Mouse (Mus musculus) liver, embryonic 12.5 days (tissue): ENCODE data around the gene Rabif. TPM values are rescaled to one million over a fixed set of nuclear protein-coding genes. Genes with fewer than 3 reads are reported as not detected.

Experiments used
- ATAC-seq: fragments of 200-750 bp; cut with Nextera tagmentation; 2 replicates; pipeline ENCODE4 v1.8.0; 2017; ENCODE audit warnings: moderate number of reproducible peaks, mild to moderate bottlenecking, moderate library complexity
- H3K27ac ChIP-seq: fragments of 300-500 bp; sonication (generic); 2 replicates; pipeline ENCODE4 v1.5.1; 2016; ENCODE audit warnings: mild to moderate bottlenecking
- H3K27me3 ChIP-seq: fragments of 300-500 bp; sonication (generic); replicated peaks from 2 replicates; pipeline ENCODE4 v1.6.1; 2016; ENCODE audit warnings: mild to moderate bottlenecking, moderate library complexity
- H3K36me3 ChIP-seq: fragments of 300-500 bp; sonication (generic); 2 replicates; pipeline ENCODE4 v1.6.1; 2016; ENCODE audit warnings: mild to moderate bottlenecking, moderate library complexity
- H3K4me1 ChIP-seq: fragments of 300-500 bp; sonication (generic); 2 replicates; pipeline ENCODE4 v1.6.1; 2016
- H3K4me2 ChIP-seq: fragments of 300-500 bp; sonication (generic); 2 replicates; pipeline ENCODE4 v1.6.1; 2016; ENCODE audit warnings: mild to moderate bottlenecking, moderate library complexity
- H3K4me3 ChIP-seq: fragments of 300-500 bp; sonication (generic); 2 replicates; pipeline ENCODE4 v1.5.1; 2016; ENCODE audit warnings: mild to moderate bottlenecking, moderate library complexity
- H3K9ac ChIP-seq: fragments of 300-500 bp; sonication (generic); 2 replicates; pipeline ENCODE4 v1.6.1; 2016; ENCODE audit warnings: mild to moderate bottlenecking, moderate library complexity
- H3K9me3 ChIP-seq: fragments of 300-500 bp; sonication (generic); replicated peaks from 2 replicates; pipeline ENCODE4 v1.6.1; 2016; ENCODE audit warnings: mild to moderate bottlenecking, moderate library complexity
- WGBS: fragments of 180-500 bp; shearing (Covaris S2); methylation state at CpG from one replicate; pipeline ENCODE4 v1.1.7; 2016; ENCODE audit not compliant: insufficient replicate concordance; 5-methylcytosine and 5-hydroxymethylcytosine counted together
- polyA plus RNA-seq: library from polyadenylated mRNA; unstranded; fragments of >200 nt; fragmentation: Nextera tagmentation; extraction: Ambion mirVana; gene quantifications from 2 replicates; pipeline ENCODE4 v1.2.1, GENCODE M21; 2016

The Rabif gene
- polyA plus RNA-seq, 1 experiment from 2014 or later, result 24.2 TPM

DNA sequence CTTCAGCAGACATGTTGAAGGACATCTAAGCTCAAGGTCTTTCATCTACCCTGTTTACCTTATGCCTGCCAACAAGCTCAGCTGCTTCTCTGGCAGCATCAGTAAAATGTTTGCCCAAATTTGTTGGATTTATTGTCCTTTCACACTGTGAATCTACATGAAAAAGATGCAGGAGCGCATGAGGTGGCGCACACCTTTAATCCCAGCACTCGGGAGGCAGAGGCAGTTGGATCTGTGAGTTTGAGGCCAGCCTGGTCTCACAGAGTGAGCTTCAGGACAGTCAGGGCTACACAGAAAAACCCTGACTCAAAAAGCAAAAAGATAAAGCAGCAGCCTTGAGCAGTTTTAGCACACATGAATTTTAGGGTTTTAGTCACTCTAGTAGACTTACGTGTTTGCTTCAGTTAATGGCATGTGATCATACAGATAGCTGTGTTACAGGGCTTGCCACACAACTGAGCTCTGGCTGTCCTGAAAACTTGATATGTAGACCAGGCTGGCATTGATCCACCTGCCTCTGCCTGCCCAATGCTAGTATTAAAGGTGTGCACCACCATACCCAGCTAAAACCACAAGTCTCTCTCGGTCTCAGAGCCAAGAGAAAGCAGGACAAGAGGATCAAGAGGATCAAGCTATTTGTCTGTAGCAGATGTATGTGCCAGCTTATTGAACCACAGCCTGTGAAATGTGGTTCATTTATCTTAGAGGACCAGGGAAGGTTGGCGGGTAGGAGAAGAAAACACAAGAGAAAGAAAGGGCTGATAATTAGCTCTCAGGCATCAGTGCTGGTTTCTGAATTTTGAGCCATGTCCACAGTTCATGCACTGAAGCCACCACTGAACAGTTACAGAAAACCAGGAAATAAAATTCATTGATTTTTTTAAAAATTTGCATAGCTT lies 3.3 kb upstream of the Rabif start:
- WGBS, result 69% methylated on average over 6 of the region's 6 CpGs

GRCm38 (mm10) chr1:134492276-134492675 lies 2.2 kb upstream of the Rabif start:
- H3K27ac ChIP-seq, result peak overlapping the region; percentile 66; the same call in 1 of the 2 replicates
- no peaks in the 10 kb centered on the region for H3K9me3 ChIP-seq
- 76% methylated on average over 7 of the region's 7 CpGs for WGBS
- peaks cover 40% of the 10 kb centered on the region for H3K4me1 ChIP-seq
- no peak overlapping the region for H3K4me3 ChIP-seq
- H3K27me3 ChIP-seq, result no peaks in the 10 kb centered on the region
- no peak overlapping the region for H3K9ac ChIP-seq
- H3K36me3 ChIP-seq, result peaks cover 51% of the 10 kb centered on the region
- no peak for ATAC-seq
- H3K4me2 ChIP-seq, result no peak overlapping the region

More for the DNA sequence above, 3.3 kb upstream of the Rabif start:
- H3K9me3 ChIP-seq, result no peaks in the 10 kb centered on the region
- no peaks in the 10 kb centered on the region for H3K27me3 ChIP-seq
- peaks cover 38% of the 10 kb centered on the region for H3K4me1 ChIP-seq
- no peak overlapping the region for H3K4me3 ChIP-seq
- ATAC-seq, result no peak
- peaks cover 62% of the 10 kb centered on the region for H3K36me3 ChIP-seq
- peak overlapping the region; percentile 14; the same call in 1 of the 2 replicates for H3K9ac ChIP-seq
- H3K4me2 ChIP-seq, result no peak overlapping the region
- peak overlapping the region; percentile 66 for H3K27ac ChIP-seq

GRCm38 (mm10) chr1:134493496-134493895 lies 952 bp upstream of the Rabif start:
- 83% methylated on average over 2 of the region's 2 CpGs for WGBS
- ATAC-seq, result no peak
- peak overlapping the region; percentile 73 for H3K4me3 ChIP-seq
- no peaks in the 10 kb centered on the region for H3K9me3 ChIP-seq
- peak overlapping the region; percentile 88 for H3K4me2 ChIP-seq
- H3K27ac ChIP-seq, result peak overlapping the region; percentile 94
- H3K4me1 ChIP-seq, result peaks cover 40% of the 10 kb centered on the region
- peak overlapping the region; percentile 75; the same call in 1 of the 2 replicates for H3K9ac ChIP-seq
- peaks cover 41% of the 10 kb centered on the region for H3K36me3 ChIP-seq
- H3K27me3 ChIP-seq, result no peaks in the 10 kb centered on the region

DNA sequence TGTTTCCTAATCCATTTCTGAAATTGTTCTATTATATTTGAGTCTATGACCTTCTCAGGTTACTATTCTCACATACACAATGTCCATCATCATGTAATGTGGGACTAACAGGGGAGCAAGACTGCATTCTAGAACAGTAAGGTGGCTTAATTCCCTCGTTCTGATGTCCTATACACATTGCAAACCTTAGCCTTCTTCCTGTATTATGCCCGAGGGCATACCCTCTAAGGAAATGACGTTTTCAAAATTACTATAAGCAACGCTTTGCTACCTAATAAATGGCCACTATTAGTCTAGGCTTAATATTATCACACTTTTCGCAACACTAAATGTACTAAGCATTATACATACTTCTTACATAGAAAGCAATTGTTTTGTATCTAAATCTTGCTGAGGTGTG lies 492 bp upstream of the Rabif start:
- ATAC-seq, result no peak
- no peaks in the 10 kb centered on the region for H3K27me3 ChIP-seq

GRCm38 (mm10) chr1:134495216-134495539 lies 730 bp downstream of the Rabif start:
- no peak for ATAC-seq
- no peaks in the 10 kb centered on the region for H3K9me3 ChIP-seq
- peaks cover 40% of the 10 kb centered on the region for H3K4me1 ChIP-seq
- peaks cover 34% of the 10 kb centered on the region for H3K36me3 ChIP-seq
- H3K9ac ChIP-seq, result peak overlapping the region; percentile 75
- WGBS, result 13% methylated on average over 5 of the region's 5 CpGs
- H3K4me3 ChIP-seq, result peak overlapping the region; percentile 73
- peak overlapping the region; percentile 88 for H3K4me2 ChIP-seq
- H3K27ac ChIP-seq, result peak overlapping the region; percentile 94
- H3K27me3 ChIP-seq, result no peaks in the 10 kb centered on the region

More for the DNA sequence above, 492 bp upstream of the Rabif start:
- Histone ChIP-seq H3K36me3 (peaks cover 41% of the 10 kb centered on the region), H3K9ac (peak overlapping the region; percentile 75), H3K4me3 (peak overlapping the region; percentile 73), H3K4me1 (peaks cover 40% of the 10 kb centered on the region), H3K4me2 (peak overlapping the region; percentile 88), H3K27ac (peak overlapping the region; percentile 94), H3K9me3 (no peaks in the 10 kb centered on the region)
- WGBS, result 15% methylated on average over 5 of the region's 5 CpGs

- 88% methylated on average over 10 of the region's 10 CpGs for WGBS
- no peak overlapping the region for H3K27ac ChIP-seq
These were observed 1.5 kb downstream of the Rabif start for GRCm38 (mm10) chr1:134495991-134496390.

GRCm38 (mm10) chr1:134500916-134501315 lies 6.5 kb downstream of the Rabif start:
- no peak for ATAC-seq
- H3K36me3 ChIP-seq, result peaks cover 45% of the 10 kb centered on the region
- WGBS, result 69% methylated on average over 1 of the region's 1 CpGs
- no peak overlapping the region for H3K4me2 ChIP-seq
- H3K4me3 ChIP-seq, result no peak overlapping the region
- no peaks in the 10 kb centered on the region for H3K27me3 ChIP-seq
- H3K9ac ChIP-seq, result no peak overlapping the region
- peaks cover 4% of the 10 kb centered on the region for H3K4me1 ChIP-seq
- H3K9me3 ChIP-seq, result no peaks in the 10 kb centered on the region
- no peak overlapping the region for H3K27ac ChIP-seq

More at GRCm38 (mm10) chr1:134495991-134496390, 1.5 kb downstream of the Rabif start:
- Histone ChIP-seq H3K27me3 (no peaks in the 10 kb centered on the region), H3K36me3 (peaks cover 27% of the 10 kb centered on the region), H3K4me1 (peaks cover 36% of the 10 kb centered on the region), H3K9me3 (no peaks in the 10 kb centered on the region), H3K4me3 (peak overlapping the region; percentile 73), H3K4me2 (peak overlapping the region; percentile 88), H3K9ac (peak overlapping the region; percentile 75)
- ATAC-seq, result no peak

DNA sequence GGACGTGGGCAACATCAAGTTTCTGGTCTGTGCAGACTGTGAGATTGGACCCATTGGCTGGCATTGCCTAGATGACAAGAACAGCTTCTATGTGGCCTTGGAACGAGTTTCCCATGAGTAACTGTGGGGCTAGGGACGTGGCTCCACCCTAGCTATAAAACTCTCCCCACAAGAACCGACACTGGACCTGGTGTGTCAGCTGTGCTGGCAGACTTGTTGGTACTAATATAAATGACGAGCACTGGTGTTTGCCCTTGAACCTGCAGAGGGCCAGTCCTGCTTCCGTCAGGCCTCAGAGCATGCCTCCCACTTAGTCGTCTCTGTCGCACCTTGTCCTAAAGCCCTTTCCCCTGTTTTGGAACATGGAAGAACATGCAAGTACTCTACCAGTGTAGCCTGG lies 11.8 kb downstream of the Rabif start:
- peaks cover 7% of the 10 kb centered on the region for H3K4me1 ChIP-seq
- no peak overlapping the region for H3K4me2 ChIP-seq
- no peaks in the 10 kb centered on the region for H3K27me3 ChIP-seq
- H3K9ac ChIP-seq, result no peak overlapping the region
- H3K36me3 ChIP-seq, result peaks cover 63% of the 10 kb centered on the region
- no peaks in the 10 kb centered on the region for H3K9me3 ChIP-seq
- WGBS, result 85% methylated on average over 8 of the region's 8 CpGs
- H3K27ac ChIP-seq, result no peak overlapping the region
- ATAC-seq, result no peak
- H3K4me3 ChIP-seq, result no peak overlapping the region

- Histone ChIP-seq H3K36me3 (peaks cover 42% of the 10 kb centered on the region), H3K4me3 (no peak overlapping the region), H3K9ac (no peak overlapping the region), H3K27me3 (peaks cover 37% of the 10 kb centered on the region), H3K4me1 (peaks cover 23% of the 10 kb centered on the region), H3K9me3 (no peaks in the 10 kb centered on the region), H3K27ac (no peak overlapping the region), H3K4me2 (no peak overlapping the region)
- WGBS, result 27% methylated on average over 7 of the region's 7 CpGs
- ATAC-seq, result no peak
These were observed 15.6 kb downstream of the Rabif start for GRCm38 (mm10) chr1:134510018-134510417.

- H3K4me3 ChIP-seq, result no peak overlapping the region
- H3K4me2 ChIP-seq, result no peak overlapping the region
- no peak overlapping the region for H3K9ac ChIP-seq
- H3K27ac ChIP-seq, result no peak overlapping the region
- peaks cover 54% of the 10 kb centered on the region for H3K27me3 ChIP-seq
- ATAC-seq, result no peak
- H3K9me3 ChIP-seq, result no peaks in the 10 kb centered on the region
- 42% methylated on average over 4 of the region's 4 CpGs for WGBS
- H3K4me1 ChIP-seq, result peaks cover 23% of the 10 kb centered on the region
- peaks cover 21% of the 10 kb centered on the region for H3K36me3 ChIP-seq
These were observed 17.7 kb downstream of the Rabif start for GRCm38 (mm10) chr1:134512183-134512582.

DNA sequence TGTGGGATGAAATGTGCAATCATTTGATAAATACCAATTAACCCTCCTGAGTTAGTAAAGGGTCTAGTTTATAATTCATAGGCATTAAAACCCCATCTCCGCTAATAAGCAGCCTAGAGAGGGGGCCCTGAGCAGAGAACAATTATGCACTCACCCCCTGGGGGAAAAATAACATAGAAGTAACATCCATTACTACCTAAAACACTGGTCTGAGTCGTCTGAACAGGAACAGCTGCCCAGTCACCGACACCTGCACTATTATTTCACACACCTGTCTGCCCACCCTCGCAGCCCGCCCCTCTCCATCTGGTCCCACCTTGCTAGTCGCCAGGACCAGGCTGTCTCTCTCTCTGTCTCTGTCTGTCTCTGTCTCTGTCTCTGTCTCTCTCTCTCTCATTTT lies 18.1 kb downstream of the Rabif start:
- peaks cover 17% of the 10 kb centered on the region for H3K36me3 ChIP-seq
- H3K4me3 ChIP-seq, result no peak overlapping the region
- H3K27me3 ChIP-seq, result peaks cover 54% of the 10 kb centered on the region
- WGBS, result 67% methylated on average over 6 of the region's 6 CpGs
- no peak for ATAC-seq
- peak overlapping the region; percentile 83 for H3K4me2 ChIP-seq
- H3K9me3 ChIP-seq, result no peaks in the 10 kb centered on the region
- H3K27ac ChIP-seq, result no peak overlapping the region
- H3K4me1 ChIP-seq, result peaks cover 23% of the 10 kb centered on the region
- H3K9ac ChIP-seq, result no peak overlapping the region

- H3K9me3 ChIP-seq, result no peaks in the 10 kb centered on the region
- peaks cover 23% of the 10 kb centered on the region for H3K4me1 ChIP-seq
- H3K4me3 ChIP-seq, result peak overlapping the region; percentile 55
- peaks cover 54% of the 10 kb centered on the region for H3K27me3 ChIP-seq
- H3K27ac ChIP-seq, result no peak overlapping the region
- peak overlapping the region; percentile 60 for H3K9ac ChIP-seq
- 4% methylated on average over 38 of the region's 38 CpGs for WGBS
- H3K36me3 ChIP-seq, result peaks cover 9% of the 10 kb centered on the region
- H3K4me2 ChIP-seq, result peak overlapping the region; percentile 83
- peak; percentile 40; the same call in 1 of the 2 replicates for ATAC-seq
These were observed 18.9 kb downstream of the Rabif start for GRCm38 (mm10) chr1:134513312-134513860.
